Mouse (Mus musculus) C2C12 (cell line): ENCODE measurements around the gene Zfp239. TPM values are rescaled to one million over a fixed set of nuclear protein-coding genes. Genes with fewer than 3 reads are reported as not detected.

ENCODE experiments used
- H3K27me3 ChIP-seq: one replicate; pipeline ENCODE4 v1.6.1; 2011; ENCODE audit not compliant: control insufficient read depth, insufficient read depth, insufficient read length
- H3K36me3 ChIP-seq: one replicate; pipeline ENCODE4 v1.6.1; 2011; ENCODE audit not compliant: control insufficient read depth, insufficient read depth
- H3K4me3 ChIP-seq: one replicate; pipeline ENCODE4 v1.5.1; 2011; ENCODE audit warnings: mild to moderate bottlenecking, control low read depth; ENCODE audit not compliant: poor library complexity, insufficient read depth, severe bottlenecking
- H3K79me2 ChIP-seq: one replicate; pipeline ENCODE4 v1.6.1; 2011; ENCODE audit not compliant: control insufficient read depth, insufficient read depth
- H3K79me3 ChIP-seq: one replicate; pipeline ENCODE4 v1.6.1; 2011; ENCODE audit warnings: low read depth, control low read depth
- H3ac ChIP-seq: one replicate; pipeline ENCODE3; 2011; ENCODE audit warnings: low read depth; ENCODE audit not compliant: control insufficient read depth, insufficient read length
- CEBPB ChIP-seq: IDR thresholded peaks from one replicate; pipeline ENCODE4 v1.6.1; 2011; ENCODE audit warnings: low read depth, mild to moderate bottlenecking, control low read depth, moderate library complexity
- CTCF ChIP-seq: IDR thresholded peaks from one replicate; pipeline ENCODE4 v1.5.1; 2011; ENCODE audit not compliant: control insufficient read depth, insufficient read depth, insufficient read length
- FOSL1 ChIP-seq: IDR thresholded peaks from one replicate; pipeline ENCODE4 v1.8.0; 2011; ENCODE audit warnings: mild to moderate bottlenecking, low read length; ENCODE audit not compliant: poor library complexity, insufficient read depth, severe bottlenecking
- MAX ChIP-seq: IDR thresholded peaks from one replicate; pipeline ENCODE4 v1.6.1; 2011; ENCODE audit warnings: mild to moderate bottlenecking, control low read depth
- MYOD1 ChIP-seq: IDR thresholded peaks from one replicate; pipeline ENCODE4 v1.6.1; 2011; ENCODE audit warnings: low read depth; ENCODE audit not compliant: control insufficient read depth, insufficient read length
- MYOG ChIP-seq: IDR thresholded peaks from one replicate; pipeline ENCODE4 v1.6.1; 2011; ENCODE audit not compliant: control insufficient read depth, insufficient read length; ENCODE audit errors: extremely low read depth
- USF1 ChIP-seq: IDR thresholded peaks from one replicate; pipeline ENCODE4 v1.6.1; 2011; ENCODE audit warnings: low read depth, mild to moderate bottlenecking, control low read depth, moderate library complexity
- long read RNA-seq, 2 experiments: library from polyadenylated mRNA; unstranded; transcript quantifications; one replicate each; pipeline ENCODE4 v2.0.0; 2019 to 2020
- polyA plus RNA-seq: library from polyadenylated mRNA; unstranded; fragments of >200 nt; fragmentation: generic; extraction: Trizol; gene quantifications from one replicate; pipeline ENCODE4 v1.2.1, GENCODE M21; 2012; ENCODE audit warnings: missing spikeins

Zfp239 gene
- polyA plus RNA-seq, result 4.4 TPM
- long read RNA-seq, experiment 1, partial matches to known transcripts, result 0 of 5 reads
- long read RNA-seq, experiment 1, other reads (novel, unspliced or antisense), result 3 of 5 reads
- long read RNA-seq, experiment 2, transcript Zfp239-203 (4 exons, 786 nt), result major isoform, 10 of 33 reads
- long read RNA-seq, experiment 2, partial matches to known transcripts, result 1 of 33 reads
- long read RNA-seq, experiment 2, other reads (novel, unspliced or antisense), result 15 of 33 reads

- Histone ChIP-seq H3K79me3 (no peaks in the 10 kb centered on the region), H3K79me2 (no peaks in the 10 kb centered on the region)
Measured at GRCm38 (mm10) chr6:117861848-117862247, at the start of gene Zfp239. Zfp239 (plus strand) TSS chr6:117862100.

GRCm38 (mm10) chr6:117814681-117815080 lies 47.2 kb upstream of the Zfp239 start:
- Histone ChIP-seq H3K36me3 (no peaks in the 10 kb centered on the region), H3ac (no peak overlapping the region), H3K79me3 (no peaks in the 10 kb centered on the region), H3K27me3 (peaks cover 18% of the 10 kb centered on the region), H3K79me2 (no peaks in the 10 kb centered on the region), H3K4me3 (no peak overlapping the region)
- TF ChIP-seq CTCF (no peak), MYOD1 (no peak), MAX (no peak), CEBPB (no peak), FOSL1 (no peak), MYOG (no peak), USF1 (no peak)

More at GRCm38 (mm10) chr6:117861848-117862247, at the start of gene Zfp239:
- peak within 1 kb of the TSS; percentile 40 for H3K4me3 ChIP-seq
- no peaks in the 10 kb centered on the region for H3K27me3 ChIP-seq
- TF ChIP-seq CTCF (no peak), MAX (no peak), MYOD1 (no peak)
- H3ac ChIP-seq, result peak within 1 kb of the TSS; percentile 58
- H3K36me3 ChIP-seq, result no peaks in the 10 kb centered on the region

GRCm38 (mm10) chr6:117817108-117817541 lies 44.8 kb upstream of the Zfp239 start:
- no peaks in the 10 kb centered on the region for H3K36me3 ChIP-seq
- H3K4me3 ChIP-seq, result no peak overlapping the region
- H3K27me3 ChIP-seq, result no peaks in the 10 kb centered on the region
- H3ac ChIP-seq, result no peak overlapping the region
- TF ChIP-seq CTCF (no peak), MYOD1 (no peak), FOSL1 (no peak), MAX (no peak), MYOG (no peak), USF1 (no peak)
- no peaks in the 10 kb centered on the region for H3K79me3 ChIP-seq
- no peaks in the 10 kb centered on the region for H3K79me2 ChIP-seq

- Histone ChIP-seq H3ac (no peak overlapping the region), H3K79me2 (no peaks in the 10 kb centered on the region)
- no peak for TF ChIP-seq MYOG
- no peak for TF ChIP-seq CEBPB
- no peak for TF ChIP-seq FOSL1
- TF ChIP-seq CTCF, result no peak
- no peak for TF ChIP-seq MAX
Measured at GRCm38 (mm10) chr6:117820327-117820726, 41.6 kb upstream of the Zfp239 start.

GRCm38 (mm10) chr6:117825369-117825768 lies 36.5 kb upstream of the Zfp239 start:
- TF ChIP-seq FOSL1 (no peak), CTCF (no peak), CEBPB (no peak), MAX (no peak), MYOG (no peak), USF1 (no peak), MYOD1 (no peak)
- Histone ChIP-seq H3K36me3 (no peaks in the 10 kb centered on the region), H3K4me3 (no peak overlapping the region), H3K27me3 (peaks cover 20% of the 10 kb centered on the region), H3ac (no peak overlapping the region), H3K79me3 (no peaks in the 10 kb centered on the region), H3K79me2 (no peaks in the 10 kb centered on the region)

More at GRCm38 (mm10) chr6:117820327-117820726, 41.6 kb upstream of the Zfp239 start:
- H3K79me3 ChIP-seq, result no peaks in the 10 kb centered on the region
- no peaks in the 10 kb centered on the region for H3K27me3 ChIP-seq
- H3K4me3 ChIP-seq, result no peak overlapping the region
- H3K36me3 ChIP-seq, result no peaks in the 10 kb centered on the region

- Histone ChIP-seq H3K79me2 (no peaks in the 10 kb centered on the region), H3K79me3 (no peaks in the 10 kb centered on the region), H3ac (no peak overlapping the region), H3K27me3 (peaks cover 20% of the 10 kb centered on the region), H3K4me3 (no peak overlapping the region), H3K36me3 (no peaks in the 10 kb centered on the region)
- TF ChIP-seq CTCF (peak; percentile 79), USF1 (no peak), MAX (no peak)
Measured at GRCm38 (mm10) chr6:117828273-117828672, 33.6 kb upstream of the Zfp239 start.
